In the genomic region with DNA sequence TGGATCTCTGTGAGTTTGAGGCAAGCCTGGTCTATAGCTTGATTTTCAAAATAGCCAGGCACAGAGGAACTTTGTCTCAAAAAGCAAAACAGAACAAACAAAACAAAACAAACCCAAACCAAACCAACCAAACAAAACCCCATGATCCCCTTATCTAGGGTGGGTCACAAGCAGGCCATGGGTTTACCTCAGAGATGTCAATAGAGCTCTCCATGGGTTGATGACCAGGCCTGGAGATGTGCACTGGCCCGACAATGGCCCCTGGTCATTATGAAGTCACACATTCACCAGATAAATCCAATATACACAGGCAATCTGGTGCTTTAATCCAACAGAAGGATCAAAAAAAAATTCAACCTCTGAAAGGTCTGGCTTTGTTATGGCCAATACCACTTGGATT, we compare ENCODE assay signal across 32 mouse cellular contexts.
"Had no signal": no experiment of that assay in that cellular context is flagged by ENCODE, and none has a peak within 500 bp of the region (broad histone marks: within the 10 kb centered on the region; RNA-seq: fewer than 3 reads in every experiment).

No protein-coding gene starts in this region.

- H3K4me1 ChIP-seq: heart, embryonic 12.5 days; heart, embryonic 13.5 days; heart, embryonic 15.5 days; hindbrain, embryonic 10.5 days; hindbrain, embryonic 12.5 days; hindbrain, embryonic 13.5 days; hindbrain, embryonic 15.5 days; intestine, embryonic 15.5 days; kidney, embryonic 15.5 days had no signal

- H3K4me2 ChIP-seq: heart, embryonic 11.5 days; heart, embryonic 12.5 days; heart, embryonic 13.5 days; heart, embryonic 15.5 days; hindbrain, embryonic 12.5 days; hindbrain, embryonic 13.5 days; hindbrain, embryonic 14.5 days; hindbrain, embryonic 15.5 days; intestine, embryonic 15.5 days; kidney, embryonic 15.5 days had no signal

- H3K27me3 ChIP-seq: heart, embryonic 12.5 days; heart, embryonic 13.5 days; heart, embryonic 15.5 days; hindbrain, embryonic 12.5 days; hindbrain, embryonic 13.5 days; hindbrain, embryonic 15.5 days; intestine, embryonic 15.5 days; kidney, embryonic 15.5 days had no signal

- H3K9me3 ChIP-seq: heart, embryonic 12.5 days; heart, embryonic 15.5 days; hindbrain, embryonic 10.5 days; hindbrain, embryonic 12.5 days; hindbrain, embryonic 13.5 days; hindbrain, embryonic 15.5 days; intestine, embryonic 15.5 days; kidney, embryonic 15.5 days had no signal

- DNase-seq: heart, adult 2 months; heart, postnatal 14 days; heart, postnatal 4 days; kidney, adult 11 months; kidney, adult 18-20 months; kidney, adult 2 months; kidney, adult 8-10 months; kidney, adult 9 months; kidney, postnatal 10 days; kidney, postnatal 14 days; kidney, postnatal 25 days; kidney, postnatal 36 days; kidney, postnatal 4 days; layer of hippocampus, postnatal 36 days had no signal

- H3K27ac ChIP-seq: heart, adult 2 months; heart, embryonic 13.5 days; heart, embryonic 15.5 days; hindbrain, embryonic 10.5 days; hindbrain, embryonic 12.5 days; hindbrain, embryonic 13.5 days; hindbrain, embryonic 14.5 days; hindbrain, embryonic 15.5 days; hindbrain, postnatal 0 days; intestine, embryonic 15.5 days; kidney, embryonic 15.5 days; kidney, postnatal 0 days had no signal

- H3K9ac ChIP-seq: heart, embryonic 12.5 days; heart, embryonic 13.5 days; heart, embryonic 15.5 days; hindbrain, embryonic 12.5 days; hindbrain, embryonic 13.5 days; hindbrain, embryonic 14.5 days; hindbrain, embryonic 15.5 days; intestine, embryonic 15.5 days; kidney, embryonic 15.5 days had no signal

- ATAC-seq: hindbrain, embryonic 16.5 days; hindbrain, postnatal 0 days; inflammation-experienced regulatory T-cells, adult 6 months; intestine, embryonic 15.5 days; intestine, postnatal 0 days had no signal

- H3K4me3 ChIP-seq: heart, adult 2 months; heart, embryonic 12.5 days; heart, embryonic 13.5 days; heart, embryonic 15.5 days; hindbrain, embryonic 10.5 days; hindbrain, embryonic 12.5 days; hindbrain, embryonic 13.5 days; hindbrain, embryonic 15.5 days; intestine, embryonic 15.5 days; kidney, embryonic 15.5 days; layer of hippocampus, adult 2 months; left cerebral cortex, adult 2 months had no signal
